Mouse (Mus musculus) ES-E14 (cell line): ENCODE results near the gene Stat4. TPM values are rescaled to one million over a fixed set of nuclear protein-coding genes. Genes with fewer than 3 reads are reported as not detected.

Source experiments
- DNase-seq: peaks from one replicate; pipeline ENCODE4 v3.0.0-alpha.2; 2013; ENCODE audit warnings: low read depth, low spot score
- H3K27ac ChIP-seq: 2 replicates; pipeline ENCODE4 v1.5.1; 2012; ENCODE audit warnings: low read depth, mild to moderate bottlenecking, low read length, moderate library complexity, mixed read lengths; ENCODE audit not compliant: poor library complexity, insufficient read depth, severe bottlenecking
- H3K36me3 ChIP-seq: 2 replicates; pipeline ENCODE4 v1.6.1; 2012; ENCODE audit warnings: mild to moderate bottlenecking, low read length, moderate library complexity, mixed read lengths; ENCODE audit not compliant: control insufficient read depth, poor library complexity, insufficient read depth, severe bottlenecking
- H3K4me1 ChIP-seq, 2 experiments: fragments of 150-350 bp in 1 of 2; sonication (generic) in 1 of 2; 2 replicates each; pipeline ENCODE4 v1.6.1; 2012; ENCODE audit warnings: low read length in 2 of 2, mild to moderate bottlenecking in 1 of 2, mixed read lengths in 1 of 2; ENCODE audit not compliant: control insufficient read depth in 2 of 2, insufficient read depth in 2 of 2, poor library complexity in 1 of 2
- H3K4me3 ChIP-seq, 2 experiments: fragments of 150-350 bp in 1 of 2; sonication (generic) in 1 of 2; 2 replicates each; pipeline ENCODE4 v1.5.1; 2012; ENCODE audit warnings: low read length in 2 of 2, low read depth in 1 of 2, mild to moderate bottlenecking in 1 of 2, mixed read lengths in 1 of 2; ENCODE audit not compliant: insufficient read depth in 1 of 2, poor library complexity in 1 of 2, severe bottlenecking in 1 of 2
- H3K9ac ChIP-seq: 2 replicates; pipeline ENCODE4 v1.6.1; 2012; ENCODE audit warnings: low read depth, mild to moderate bottlenecking, low read length, mixed read lengths; ENCODE audit not compliant: poor library complexity, insufficient read depth, severe bottlenecking
- H3K9me3 ChIP-seq: fragments of 150-350 bp; sonication (generic); 2 replicates; pipeline ENCODE4 v1.6.1; 2012; ENCODE audit warnings: low read depth, mild to moderate bottlenecking, low read length; ENCODE audit not compliant: control insufficient read depth, insufficient read depth
- CHD2 ChIP-seq: IDR thresholded peaks from 2 replicates; pipeline ENCODE4 v1.6.1; 2014; ENCODE audit warnings: mild to moderate bottlenecking, low read depth, low read length, inconsistent platforms
- HCFC1 ChIP-seq: IDR thresholded peaks from 2 replicates; pipeline ENCODE4 v1.6.1; 2012; ENCODE audit warnings: low read length, inconsistent platforms, borderline replicate concordance; ENCODE audit not compliant: insufficient read depth
- MAFK ChIP-seq: IDR thresholded peaks from 2 replicates; pipeline ENCODE4 v1.6.1; 2014; ENCODE audit warnings: mild to moderate bottlenecking, low read depth, low read length, inconsistent platforms; ENCODE audit not compliant: insufficient read depth
- ZC3H11A ChIP-seq: IDR thresholded peaks from 2 replicates; pipeline ENCODE4 v1.6.1; 2012; ENCODE audit warnings: low read depth, mild to moderate bottlenecking, inconsistent platforms, low read length, borderline replicate concordance
- ZNF384 ChIP-seq: IDR thresholded peaks from 2 replicates; pipeline ENCODE4 v1.6.1; 2012; ENCODE audit warnings: low read depth, low read length, inconsistent platforms
- in situ Hi-C, 2 experiments: fragments of 600-800 bp; cut with MboI; formaldehyde crosslinking; loops; one replicate each; pipeline ENCODE4 v1.15.1; 2025; ENCODE audit warnings: low sequenced_read_pairs in 2 of 2, inconsistent platforms in 1 of 2; ENCODE audit not compliant: unreplicated experiment in 2 of 2
- total RNA-seq: library from RNA; depleted of rRNA; stranded (reverse); fragments of 300-350 nt; gene quantifications from 2 replicates; pipeline ENCODE4 v1.2.3, GENCODE M21; 2012

The Stat4 gene
- total RNA-seq, 1 experiment, result 3.8 TPM

GRCm38 (mm10) chr1:52008947-52009346, 22.0 kb downstream of the Stat4 start:
- no peaks in the 10 kb centered on the region for H3K36me3 ChIP-seq
- H3K4me1 ChIP-seq, result 0 out of 4 replicates have a peak, but pooled peaks cover 2 to 5% of the 10 kb centered on the region in 2 experiments
- peak overlapping the region; percentile 39 to 64 for H3K4me3 ChIP-seq
- peak overlapping the region; percentile 36; the same call in 1 of the 2 replicates for H3K9ac ChIP-seq
- H3K27ac ChIP-seq, result no peak overlapping the region
- H3K9me3 ChIP-seq, result no peaks in the 10 kb centered on the region
- in situ Hi-C loops, result loop anchor here (10.0 kb wide), 2 partner anchors 86 to 364 kb away; no protein-coding TSS in a partner anchor
- DNase-seq, result peak; percentile 43
- TF ChIP-seq ZC3H11A (no peak), ZNF384 (no peak), HCFC1 (no peak), MAFK (no peak), CHD2 (no peak)

GRCm38 (mm10) chr1:52010741-52011140, 23.8 kb downstream of the Stat4 start:
- TF ChIP-seq HCFC1, result no peak
- no peak for TF ChIP-seq ZC3H11A
- no peak for TF ChIP-seq MAFK
- no peak for TF ChIP-seq ZNF384
- no peak for TF ChIP-seq CHD2
- H3K27ac ChIP-seq, result no peak overlapping the region
- H3K4me3 ChIP-seq, result no peak overlapping the region
- DNase-seq, result no peak
- 0 out of 4 replicates have a peak, but pooled peaks cover 2 to 5% of the 10 kb centered on the region in 2 experiments for H3K4me1 ChIP-seq
- H3K9ac ChIP-seq, result no peak overlapping the region
- no peaks in the 10 kb centered on the region for H3K9me3 ChIP-seq
- in situ Hi-C loops, result no loop called here
- H3K36me3 ChIP-seq, result no peaks in the 10 kb centered on the region

- Histone ChIP-seq H3K4me1 (0 out of 4 replicates have a peak, but pooled peaks cover 2 to 5% of the 10 kb centered on the region in 2 experiments), H3K9ac (no peak overlapping the region), H3K4me3 (no peak overlapping the region), H3K36me3 (no peaks in the 10 kb centered on the region), H3K27ac (no peak overlapping the region), H3K9me3 (no peaks in the 10 kb centered on the region)
- TF ChIP-seq ZC3H11A, result no peak
- TF ChIP-seq MAFK, result 0 out of 2 replicates have a peak, but pooled peaks have one; percentile 56
- TF ChIP-seq CHD2, result no peak
- in situ Hi-C loops, result no loop called here
- no peak for DNase-seq
These were observed 24.3 kb downstream of the Stat4 start for GRCm38 (mm10) chr1:52011227-52011626.

GRCm38 (mm10) chr1:52012231-52012630, 25.3 kb downstream of the Stat4 start:
- in situ Hi-C loops, result no loop called here
- no peaks in the 10 kb centered on the region for H3K9me3 ChIP-seq
- H3K4me1 ChIP-seq, result 0 out of 4 replicates have a peak, but pooled peaks cover 2 to 4% of the 10 kb centered on the region in 2 experiments
- H3K4me3 ChIP-seq, result no peak overlapping the region
- no peaks in the 10 kb centered on the region for H3K36me3 ChIP-seq
- H3K9ac ChIP-seq, result no peak overlapping the region
- no peak for TF ChIP-seq MAFK
- TF ChIP-seq ZNF384, result no peak
- no peak for TF ChIP-seq HCFC1
- no peak for TF ChIP-seq ZC3H11A
- no peak for TF ChIP-seq CHD2
- no peak overlapping the region for H3K27ac ChIP-seq
- DNase-seq, result no peak

- Histone ChIP-seq H3K4me1 (0 out of 4 replicates have a peak, but pooled peaks cover 2 to 4% of the 10 kb centered on the region in 2 experiments), H3K9ac (no peak overlapping the region), H3K36me3 (no peaks in the 10 kb centered on the region), H3K27ac (no peak overlapping the region), H3K9me3 (no peaks in the 10 kb centered on the region), H3K4me3 (no peak overlapping the region)
- in situ Hi-C loops, result no loop called here
- TF ChIP-seq ZNF384, result no peak
- TF ChIP-seq CHD2, result no peak
- no peak for TF ChIP-seq ZC3H11A
- no peak for TF ChIP-seq MAFK
- no peak for DNase-seq
These were observed 25.8 kb downstream of the Stat4 start for GRCm38 (mm10) chr1:52012757-52013156.
